Mouse (Mus musculus) stomach, postnatal 0 days (tissue): Measurements from ENCODE around the gene Tgfbr2.

ENCODE experiments used
- CTCF ChIP-seq: IDR thresholded peaks from 2 replicates; pipeline ENCODE4 v1.5.1; 2016; ENCODE audit warnings: antibody characterized with exemption, low read depth, mild to moderate bottlenecking, moderate library complexity
- EP300 ChIP-seq: optimal IDR thresholded peaks from 2 replicates; pipeline ENCODE3; 2016; ENCODE audit warnings: antibody characterized with exemption

DNA sequence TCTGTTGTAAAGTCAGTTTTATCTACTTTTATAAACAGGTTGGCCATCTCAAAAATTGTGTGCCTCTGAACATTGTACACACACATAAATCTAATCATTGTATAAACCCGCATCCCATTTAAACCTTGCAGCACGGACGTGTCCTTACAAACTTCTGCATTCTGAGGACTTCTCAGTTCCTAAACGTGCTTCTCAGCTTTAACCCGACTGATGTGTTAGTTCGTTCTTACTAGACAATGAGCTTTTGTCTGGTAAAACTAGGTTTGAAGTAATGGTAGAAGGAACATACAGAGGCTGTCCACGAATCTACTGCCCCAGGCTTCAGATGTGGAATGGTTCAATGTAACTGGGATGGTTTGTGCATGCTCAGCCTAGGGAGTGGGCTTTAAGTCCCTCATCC, 41.9 kb upstream of the Tgfbr2 start:
- no peak for TF ChIP-seq CTCF
- TF ChIP-seq EP300 = no peak
